Mouse (Mus musculus) embryonic facial prominence, embryonic 10.5 days (tissue): ENCODE results near the gene Gpr65. TPM values are rescaled to one million over a fixed set of nuclear protein-coding genes. Genes with fewer than 3 reads are reported as not detected.

Source experiments
- DNase-seq: peaks from one replicate; pipeline ENCODE4 v3.0.0-alpha.2; 2017; ENCODE audit warnings: low spot score
- H3K27ac ChIP-seq: fragments of 300-500 bp; sonication (generic); replicated peaks from 2 replicates; pipeline ENCODE4 v1.5.1; 2016; ENCODE audit warnings: mild to moderate bottlenecking
- H3K27me3 ChIP-seq: fragments of 300-500 bp; sonication (generic); replicated peaks from 2 replicates; pipeline ENCODE4 v1.6.1; 2016; ENCODE audit warnings: low read depth, mild to moderate bottlenecking; ENCODE audit not compliant: poor library complexity, severe bottlenecking
- H3K36me3 ChIP-seq: fragments of 300-500 bp; sonication (generic); replicated peaks from 2 replicates; pipeline ENCODE4 v1.6.1; 2016; ENCODE audit warnings: mild to moderate bottlenecking, moderate library complexity
- H3K4me1 ChIP-seq: fragments of 300-500 bp; sonication (generic); 2 replicates; pipeline ENCODE4 v1.6.1; 2016
- H3K4me3 ChIP-seq: fragments of 300-500 bp; sonication (generic); 2 replicates; pipeline ENCODE4 v1.5.1; 2016; ENCODE audit warnings: mild to moderate bottlenecking, moderate library complexity
- H3K9me3 ChIP-seq: fragments of 300-500 bp; sonication (generic); 2 replicates; pipeline ENCODE4 v1.6.1; 2016; ENCODE audit warnings: mild to moderate bottlenecking
- WGBS: fragments of 180-500 bp; shearing (Covaris S2); methylation state at CpG from one replicate; pipeline ENCODE4 v1.1.7; 2016; 5-methylcytosine and 5-hydroxymethylcytosine counted together
- polyA plus RNA-seq: library from polyadenylated mRNA; unstranded; fragments of >200 nt; fragmentation: Nextera tagmentation; extraction: Ambion mirVana; gene quantifications from 2 replicates; pipeline ENCODE4 v1.2.1, GENCODE M21; 2016

Gene Gpr65
- polyA plus RNA-seq, 1 experiment from 2014 or later = 0.44 TPM

- WGBS = under 1% methylated on average over 76 of the region's 76 CpGs
- Histone ChIP-seq H3K27me3 (no peaks in the 10 kb centered on the region), H3K9me3 (no peaks in the 10 kb centered on the region), H3K36me3 (peaks cover 5% of the 10 kb centered on the region; the same call in 1 of the 2 replicates), H3K4me1 (peaks cover 16% of the 10 kb centered on the region), H3K4me3 (peak within 1 kb of the TSS; percentile 85), H3K27ac (peak within 1 kb of the TSS; percentile 99)
- peak; percentile 89 for DNase-seq
Measured at GRCm38 (mm10) chr12:98258845-98259517, 9.5 kb upstream of the Gpr65 start, which contains the start of gene Galc. Gene Galc (minus strand): TSS chr12:98259459.

DNA sequence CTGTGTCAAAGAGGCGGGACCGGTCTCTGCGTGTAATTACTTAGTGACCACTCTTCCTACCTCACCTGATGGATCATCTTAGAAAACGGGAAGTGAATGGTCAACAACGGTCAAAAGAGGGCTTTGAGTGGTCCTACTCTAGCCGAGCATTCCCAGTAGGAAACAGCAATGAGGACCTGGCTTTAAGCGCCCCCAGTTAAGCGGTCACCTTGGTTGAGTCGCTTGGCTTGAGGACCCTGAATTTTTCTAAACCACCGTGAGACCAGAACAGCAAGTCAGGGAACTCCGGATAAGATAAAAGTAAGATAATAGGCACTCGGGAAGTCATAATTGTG, 8.9 kb upstream of the Gpr65 start:
- Histone ChIP-seq H3K36me3 (peaks cover 5% of the 10 kb centered on the region; the same call in 1 of the 2 replicates), H3K27ac (peak overlapping the region; percentile 99)
- WGBS = 5% methylated on average over 12 of the region's 12 CpGs

DNA sequence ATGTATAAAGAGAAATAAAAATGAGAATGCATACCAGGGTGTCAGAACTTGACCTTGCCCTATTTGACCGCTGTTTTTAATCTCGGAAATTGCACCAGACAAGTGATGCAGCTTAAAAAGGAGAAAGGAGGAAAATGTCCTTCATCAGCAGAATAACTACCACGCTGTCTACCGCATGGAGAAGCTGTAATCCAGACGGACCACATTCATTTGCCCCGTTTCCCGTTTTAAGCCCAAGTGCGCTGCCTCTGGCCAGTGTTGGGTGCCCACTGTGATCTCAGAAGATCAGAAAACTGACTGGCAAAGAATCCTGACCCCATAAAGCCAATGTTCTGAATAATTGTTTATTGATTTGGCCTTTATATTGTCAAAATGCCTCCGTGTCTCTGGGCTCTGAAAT, 2.7 kb upstream of the Gpr65 start:
- Histone ChIP-seq H3K4me3 (no peak overlapping the region), H3K27ac (no peak overlapping the region), H3K9me3 (no peaks in the 10 kb centered on the region), H3K4me1 (no peaks in the 10 kb centered on the region), H3K27me3 (no peaks in the 10 kb centered on the region), H3K36me3 (no peaks in the 10 kb centered on the region)
- DNase-seq = no peak
- WGBS = 87% methylated on average over 9 of the region's 9 CpGs

More for the DNA sequence above, 8.9 kb upstream of the Gpr65 start:
- Histone ChIP-seq H3K4me3 (peak overlapping the region; percentile 85), H3K9me3 (no peaks in the 10 kb centered on the region), H3K4me1 (peaks cover 16% of the 10 kb centered on the region), H3K27me3 (no peaks in the 10 kb centered on the region)
- no peak for DNase-seq

- no peaks in the 10 kb centered on the region for H3K36me3 ChIP-seq
- H3K27me3 ChIP-seq = no peaks in the 10 kb centered on the region
- peaks cover 4% of the 10 kb centered on the region; the same call in 1 of the 2 replicates for H3K4me1 ChIP-seq
- no peak overlapping the region for H3K27ac ChIP-seq
- no peak for DNase-seq
- 83% methylated on average over 17 of the region's 17 CpGs for WGBS
- H3K4me3 ChIP-seq = no peak overlapping the region
- no peaks in the 10 kb centered on the region for H3K9me3 ChIP-seq
Measured at GRCm38 (mm10) chr12:98269791-98270745, 1.6 kb downstream of the Gpr65 start.

- Histone ChIP-seq H3K36me3 (no peaks in the 10 kb centered on the region), H3K4me3 (no peak overlapping the region), H3K27me3 (no peaks in the 10 kb centered on the region), H3K27ac (no peak overlapping the region), H3K9me3 (no peaks in the 10 kb centered on the region), H3K4me1 (peaks cover 4% of the 10 kb centered on the region; the same call in 1 of the 2 replicates)
- no peak for DNase-seq
- WGBS = 64% methylated on average over 12 of the region's 12 CpGs
Measured at GRCm38 (mm10) chr12:98270810-98271566, 2.6 kb downstream of the Gpr65 start.

DNA sequence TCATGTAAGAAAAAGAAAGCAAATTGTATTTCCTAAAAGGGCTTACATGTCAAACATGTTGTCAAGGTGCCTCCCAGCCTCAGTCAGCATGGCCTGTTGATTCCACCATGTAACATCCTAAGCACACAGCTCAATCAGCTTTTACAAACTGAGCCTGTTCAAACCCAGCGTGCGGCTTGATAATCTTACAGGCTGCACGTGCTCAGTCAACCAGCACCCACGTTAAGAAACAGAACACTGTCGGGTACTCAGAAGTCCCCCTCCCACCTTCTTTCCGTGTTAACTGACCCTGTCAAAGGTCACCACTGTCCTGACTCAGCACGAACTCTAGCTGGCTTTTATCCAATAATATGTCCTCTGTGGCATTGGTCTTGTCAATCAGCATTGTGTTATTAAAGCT, 4.0 kb downstream of the Gpr65 start:
- Histone ChIP-seq H3K27me3 (no peaks in the 10 kb centered on the region), H3K27ac (no peak overlapping the region), H3K4me1 (peaks cover 4% of the 10 kb centered on the region; the same call in 1 of the 2 replicates), H3K36me3 (no peaks in the 10 kb centered on the region), H3K9me3 (no peaks in the 10 kb centered on the region), H3K4me3 (no peak overlapping the region)
- DNase-seq = no peak
- 70% methylated on average over 7 of the region's 7 CpGs for WGBS

DNA sequence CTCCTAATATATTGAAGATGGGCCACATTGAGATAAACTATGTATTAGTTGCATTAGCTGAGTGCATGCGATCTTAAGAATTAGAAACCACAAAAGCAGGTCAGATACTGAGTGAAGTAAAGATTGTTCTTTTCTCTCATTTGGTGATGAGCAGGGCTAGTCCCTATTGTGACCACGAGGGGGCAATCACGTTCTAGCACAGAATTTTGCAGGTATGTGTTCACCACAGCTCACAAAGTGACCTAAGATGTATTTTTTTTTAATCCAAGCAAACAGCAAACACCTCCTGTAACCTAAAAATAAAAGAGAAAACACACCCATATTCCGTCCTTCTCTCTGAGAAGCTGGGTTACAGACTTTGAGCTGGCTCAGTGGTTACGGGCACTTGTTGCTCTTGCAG, 12.1 kb downstream of the Gpr65 start:
- WGBS = 38% methylated on average over 5 of the region's 5 CpGs
- DNase-seq = peak; percentile 64
- H3K4me1 ChIP-seq = no peaks in the 10 kb centered on the region

DNA sequence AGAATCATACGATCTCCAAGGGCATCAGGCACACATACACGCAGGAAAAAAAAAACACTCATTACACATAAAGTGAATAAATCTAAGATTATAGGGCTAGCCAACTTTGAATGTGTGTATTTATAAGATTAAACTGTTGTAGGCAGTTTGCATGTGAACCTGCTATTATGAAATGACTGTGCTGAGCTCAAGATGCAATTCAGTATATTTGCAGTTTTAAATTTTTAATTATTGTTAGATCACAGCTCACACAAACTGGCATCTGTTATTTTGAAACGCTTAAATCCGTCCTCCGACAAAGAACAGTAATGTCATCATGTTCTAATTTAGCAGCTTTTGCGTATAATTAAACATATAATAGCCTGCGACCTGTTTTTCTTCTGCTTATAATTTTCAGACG, 12.6 kb downstream of the Gpr65 start:
- no peaks in the 10 kb centered on the region for H3K27me3 ChIP-seq
- no peak overlapping the region for H3K27ac ChIP-seq
- no peaks in the 10 kb centered on the region for H3K4me1 ChIP-seq
- H3K4me3 ChIP-seq = no peak overlapping the region
- no peak for DNase-seq
- 74% methylated on average over 8 of the region's 8 CpGs for WGBS
- H3K9me3 ChIP-seq = no peaks in the 10 kb centered on the region
- no peaks in the 10 kb centered on the region for H3K36me3 ChIP-seq

More for the DNA sequence above, 12.1 kb downstream of the Gpr65 start:
- no peaks in the 10 kb centered on the region for H3K36me3 ChIP-seq
- H3K4me3 ChIP-seq = no peak overlapping the region
- H3K27ac ChIP-seq = no peak overlapping the region
- H3K27me3 ChIP-seq = no peaks in the 10 kb centered on the region
- no peaks in the 10 kb centered on the region for H3K9me3 ChIP-seq

- no peaks in the 10 kb centered on the region for H3K4me1 ChIP-seq
- 83% methylated on average over 14 of the region's 14 CpGs for WGBS
- H3K27me3 ChIP-seq = no peaks in the 10 kb centered on the region
- H3K9me3 ChIP-seq = no peaks in the 10 kb centered on the region
- no peak overlapping the region for H3K27ac ChIP-seq
- no peak overlapping the region for H3K4me3 ChIP-seq
- no peaks in the 10 kb centered on the region for H3K36me3 ChIP-seq
- DNase-seq = no peak
Measured at GRCm38 (mm10) chr12:98282776-98283486, 14.5 kb downstream of the Gpr65 start.

DNA sequence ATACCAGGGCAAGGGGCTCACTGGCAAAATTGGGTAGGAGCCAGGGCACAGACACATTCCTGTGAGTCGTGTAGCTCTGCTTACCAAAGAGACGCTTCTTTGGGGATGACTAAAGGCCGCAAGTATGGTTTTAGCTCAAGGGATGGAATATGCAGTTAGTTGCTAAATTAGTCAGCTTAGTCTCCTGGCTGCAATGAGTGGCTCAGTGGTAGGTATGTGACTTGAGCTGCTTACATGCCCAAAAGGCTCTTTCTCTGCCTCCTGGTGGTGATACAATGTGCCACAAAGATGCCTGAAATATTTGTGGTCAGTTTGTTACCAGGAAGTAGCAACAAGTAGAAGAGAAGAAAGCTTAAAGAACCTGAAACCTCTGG, 15.0 kb downstream of the Gpr65 start:
- H3K4me1 ChIP-seq = no peaks in the 10 kb centered on the region
- H3K9me3 ChIP-seq = no peaks in the 10 kb centered on the region
- no peaks in the 10 kb centered on the region for H3K36me3 ChIP-seq
- WGBS = 77% methylated on average over 3 of the region's 3 CpGs
- no peak overlapping the region for H3K4me3 ChIP-seq
- H3K27ac ChIP-seq = no peak overlapping the region
- no peaks in the 10 kb centered on the region for H3K27me3 ChIP-seq
- no peak for DNase-seq

GRCm38 (mm10) chr12:98284477-98284876, 16.0 kb downstream of the Gpr65 start:
- no peak overlapping the region for H3K27ac ChIP-seq
- no peaks in the 10 kb centered on the region for H3K36me3 ChIP-seq
- no peak overlapping the region for H3K4me3 ChIP-seq
- H3K4me1 ChIP-seq = no peaks in the 10 kb centered on the region
- no peaks in the 10 kb centered on the region for H3K27me3 ChIP-seq
- no peaks in the 10 kb centered on the region for H3K9me3 ChIP-seq
- 77% methylated on average over 3 of the region's 3 CpGs for WGBS
- DNase-seq = no peak

GRCm38 (mm10) chr12:98290475-98290874, 22.0 kb downstream of the Gpr65 start:
- Histone ChIP-seq H3K27me3 (no peaks in the 10 kb centered on the region), H3K9me3 (no peaks in the 10 kb centered on the region), H3K4me3 (no peak overlapping the region), H3K27ac (no peak overlapping the region), H3K36me3 (no peaks in the 10 kb centered on the region), H3K4me1 (no peaks in the 10 kb centered on the region)
- DNase-seq = no peak
- WGBS = 87% methylated on average over 3 of the region's 3 CpGs
